Mouse (Mus musculus) inflammation-experienced regulatory T-cells (primary cell): ENCODE data around the gene Bpifa1. TPM values are rescaled to one million over a fixed set of nuclear protein-coding genes. Genes with fewer than 3 reads are reported as not detected.

Experiments used
- polyA plus RNA-seq, 2 experiments: library from polyadenylated mRNA; unstranded; fragments of 100-300 nt; shearing (Covaris generic); gene quantifications; one replicate each; pipeline ENCODE4 v1.2.1; 2017

The Bpifa1 gene
- polyA plus RNA-seq: not detected

DNA sequence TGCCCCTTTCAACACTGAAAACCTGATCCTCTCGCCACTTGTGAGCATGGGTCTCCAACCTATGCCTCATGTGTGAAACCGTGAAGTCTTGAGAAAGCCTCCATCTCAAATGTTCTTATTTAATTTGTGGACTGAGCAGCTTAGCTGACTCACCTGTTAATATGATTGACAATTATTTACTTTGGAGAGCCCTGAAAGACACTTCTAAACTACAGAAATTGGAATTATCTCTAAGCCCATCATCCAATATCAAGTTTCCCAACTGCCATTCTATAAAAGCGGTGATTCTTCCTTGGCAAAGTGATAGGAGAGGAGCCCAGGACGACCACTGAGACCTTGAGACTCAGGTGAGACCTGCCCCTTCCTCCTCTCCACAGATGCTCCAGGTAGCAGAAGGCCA, at the start of gene Bpifa1:
Gene Bpifa1, plus strand, starts transcription at position 301 of the 400 bp plus-strand sequence.

DNA sequence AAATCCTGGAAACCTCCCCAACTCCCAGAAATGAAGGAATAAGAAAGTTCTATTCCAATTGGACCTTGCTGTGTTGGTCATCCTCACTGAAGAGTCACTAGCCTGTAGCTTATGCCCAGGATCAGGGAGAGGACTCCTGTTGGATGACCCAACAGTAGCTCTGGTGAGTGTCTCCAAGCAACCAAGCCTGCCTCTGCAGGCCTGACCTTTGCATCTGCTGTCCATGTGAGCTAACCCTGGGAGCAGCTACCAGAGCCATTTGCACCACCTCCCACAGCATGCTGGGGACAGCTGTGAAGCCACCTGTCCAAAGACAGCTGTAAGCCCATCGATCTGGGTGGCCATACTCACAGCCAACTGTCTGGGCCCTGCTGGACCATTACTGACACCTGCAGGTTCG, 12.6 kb upstream of the Bpifa1 start, which contains the start of gene Bpifa3:
Gene Bpifa3, plus strand, starts transcription at position 217 of the 400 bp plus-strand sequence.

GRCm38 (mm10) chr2:154162307-154162706, 19.6 kb downstream of the Bpifa1 start, which contains the start of gene Bpifa5:
Gene Bpifa5, plus strand, starts transcription at chr2:154162607.

DNA sequence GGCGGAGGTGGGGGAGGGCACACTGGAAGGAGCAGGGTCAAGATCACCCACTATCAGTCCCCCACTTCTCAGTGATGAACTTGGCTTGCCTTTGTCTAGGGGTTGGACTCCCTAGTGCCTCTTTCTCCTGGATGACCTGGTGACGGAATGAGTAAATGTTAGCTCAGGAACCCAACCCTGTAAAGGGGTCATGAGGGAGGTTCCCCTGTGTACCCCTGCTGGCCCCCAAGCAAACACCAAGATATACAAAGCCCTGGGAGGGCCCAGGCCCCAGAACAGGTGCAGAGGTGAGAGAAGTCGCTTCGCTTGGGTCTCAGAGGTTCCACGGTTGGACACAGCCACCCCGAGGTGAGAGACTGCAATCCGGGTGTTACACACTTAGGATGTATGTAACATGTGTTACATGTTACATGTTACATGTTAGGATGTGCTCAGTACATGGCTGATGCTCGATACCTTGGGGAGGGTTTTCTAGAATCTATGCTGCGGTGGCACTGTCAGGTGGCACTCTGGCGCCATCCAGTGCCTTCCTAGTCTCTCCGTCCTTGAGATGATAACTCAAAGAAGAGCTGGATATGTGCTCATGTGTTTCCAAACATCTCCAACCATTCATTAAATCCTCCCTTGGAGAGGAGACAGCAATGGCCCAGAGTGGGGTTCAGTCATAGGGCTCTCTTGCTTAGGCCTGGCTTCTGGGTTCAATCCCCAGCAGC, 48.0 kb downstream of the Bpifa1 start, which contains the start of gene Bpifb1:
Gene Bpifb1, plus strand, starts transcription at position 273 of the 713 bp plus-strand sequence.

Other genes with a start within 250 kb of the Bpifa1 start
- gene Bpifb6, start 242.5 kb upstream of the Bpifa1 start, polyA plus RNA-seq: not detected
- not detected for gene Bpifb3, start 224.7 kb upstream of the Bpifa1 start, polyA plus RNA-seq
- gene Bpifb4, start 204.7 kb upstream of the Bpifa1 start, polyA plus RNA-seq: not detected
- gene Bpifa6, start 167.9 kb upstream of the Bpifa1 start, polyA plus RNA-seq: not detected
- over 10,000 TPM in 1 of 2 experiments, 1 to 10 TPM in 1; 5.4 to 48,090 TPM for gene Bpifa2, start 134.6 kb upstream of the Bpifa1 start, polyA plus RNA-seq
- gene Bpifa3, start 12.5 kb upstream of the Bpifa1 start, polyA plus RNA-seq: not detected
- not detected for gene Bpifa5, start 19.7 kb downstream of the Bpifa1 start, polyA plus RNA-seq
- under 1 TPM; 0.05 to 0.17 TPM for gene Bpifb1, start 47.9 kb downstream of the Bpifa1 start, polyA plus RNA-seq
- gene Bpifb5, start 80.9 kb downstream of the Bpifa1 start, polyA plus RNA-seq: under 1 TPM in 1 of 2 experiments, not detected in 1; 0.62 TPM
- not detected for gene Bpifb9a, start 115.0 kb downstream of the Bpifa1 start, polyA plus RNA-seq
- gene Bpifb9b, start 164.3 kb downstream of the Bpifa1 start, polyA plus RNA-seq: not detected
- 10 to 100 TPM; 20.1 to 48.4 TPM for gene Cdk5rap1, start 230.1 kb downstream of the Bpifa1 start, polyA plus RNA-seq